Mouse (Mus musculus) liver, embryonic 13.5 days (tissue): Measurements from ENCODE around the gene Ywhah. TPM values are rescaled to one million over a fixed set of nuclear protein-coding genes. Genes with fewer than 3 reads are reported as not detected.

Source experiments
- ATAC-seq: fragments of 200-750 bp; cut with Nextera tagmentation; 2 replicates; pipeline ENCODE4 v1.8.0; 2017; ENCODE audit warnings: low read depth, mild to moderate bottlenecking, moderate number of reproducible peaks, moderate library complexity
- DNase-seq: peaks from one replicate; pipeline ENCODE4 v3.0.0; 2022
- H3K27ac ChIP-seq: fragments of 300-500 bp; sonication (generic); 2 replicates; pipeline ENCODE4 v1.5.1; 2015; ENCODE audit warnings: moderate library complexity, mild to moderate bottlenecking, inconsistent platforms
- H3K27me3 ChIP-seq: fragments of 300-500 bp; sonication (generic); 2 replicates; pipeline ENCODE4 v1.6.1; 2015; ENCODE audit warnings: mild to moderate bottlenecking, inconsistent platforms
- H3K36me3 ChIP-seq: fragments of 300-500 bp; sonication (generic); 2 replicates; pipeline ENCODE4 v1.6.1; 2015; ENCODE audit warnings: mild to moderate bottlenecking, inconsistent platforms
- H3K4me1 ChIP-seq: fragments of 300-500 bp; sonication (generic); replicated peaks from 2 replicates; pipeline ENCODE4 v1.6.1; 2015; ENCODE audit warnings: inconsistent platforms
- H3K4me2 ChIP-seq: fragments of 300-500 bp; sonication (generic); 2 replicates; pipeline ENCODE4 v1.6.1; 2015; ENCODE audit warnings: inconsistent platforms, mild to moderate bottlenecking, moderate library complexity
- H3K4me3 ChIP-seq: fragments of 300-500 bp; sonication (generic); replicated peaks from 2 replicates; pipeline ENCODE4 v1.5.1; 2015; ENCODE audit warnings: mild to moderate bottlenecking, inconsistent platforms
- H3K9ac ChIP-seq: fragments of 300-500 bp; sonication (generic); 2 replicates; pipeline ENCODE4 v1.6.1; 2015; ENCODE audit warnings: mild to moderate bottlenecking, inconsistent platforms
- H3K9me3 ChIP-seq: fragments of 300-500 bp; sonication (generic); replicated peaks from 2 replicates; pipeline ENCODE4 v1.6.1; 2016; ENCODE audit warnings: inconsistent platforms
- whole genome bisulfite sequencing: fragments of 180-500 bp; shearing (Covaris S2); methylation state at CpG from one replicate; pipeline ENCODE4 v1.1.7; 2015; ENCODE audit not compliant: insufficient replicate concordance; 5-methylcytosine and 5-hydroxymethylcytosine counted together
- polyA plus RNA-seq: library from polyadenylated mRNA; unstranded; fragments of >200 nt; fragmentation: Nextera tagmentation; extraction: Ambion mirVana; gene quantifications from 2 replicates; pipeline ENCODE4 v1.2.1, GENCODE M21; 2015

The Ywhah gene
- polyA plus RNA-seq, 1 experiment from 2014 or later = 248 TPM

GRCm38 (mm10) chr5:33011132-33012106 is 7.2 kb upstream of the Ywhah start:
- Histone ChIP-seq H3K9me3 (no peaks in the 10 kb centered on the region), H3K4me1 (peaks cover 19% of the 10 kb centered on the region), H3K4me3 (no peak overlapping the region), H3K27ac (no peak overlapping the region), H3K9ac (no peak overlapping the region), H3K27me3 (peaks cover 17% of the 10 kb centered on the region; the same call in 1 of the 2 replicates), H3K36me3 (no peaks in the 10 kb centered on the region), H3K4me2 (no peak overlapping the region)
- ATAC-seq (no peak; the same call in 1 of the 2 replicates), DNase-seq (no peak)
- WGBS = 63% methylated on average over 15 of the region's 15 CpGs

GRCm38 (mm10) chr5:33014096-33014495 is 4.5 kb upstream of the Ywhah start:
- Histone ChIP-seq H3K4me2 (no peak overlapping the region), H3K4me1 (peaks cover 30% of the 10 kb centered on the region), H3K4me3 (no peak overlapping the region), H3K9me3 (no peaks in the 10 kb centered on the region), H3K27me3 (peaks cover 17% of the 10 kb centered on the region; the same call in 1 of the 2 replicates), H3K27ac (no peak overlapping the region), H3K36me3 (no peaks in the 10 kb centered on the region), H3K9ac (no peak overlapping the region)
- ATAC-seq = no peak
- DNase-seq = no peak
- 68% methylated on average over 1 of the region's 1 CpGs for WGBS

- DNase-seq (no peak), ATAC-seq (no peak)
- Histone ChIP-seq H3K36me3 (no peaks in the 10 kb centered on the region), H3K4me3 (no peak overlapping the region), H3K9me3 (no peaks in the 10 kb centered on the region), H3K27ac (no peak overlapping the region; the same call in 1 of the 2 replicates), H3K4me2 (no peak overlapping the region), H3K4me1 (peaks cover 35% of the 10 kb centered on the region), H3K9ac (no peak overlapping the region), H3K27me3 (peaks cover 12% of the 10 kb centered on the region; the same call in 1 of the 2 replicates)
- WGBS = 27% methylated on average over 5 of the region's 5 CpGs
Observed at GRCm38 (mm10) chr5:33015579-33015978, 3.0 kb upstream of the Ywhah start.

GRCm38 (mm10) chr5:33018189-33018560 is 441 bp upstream of the Ywhah start:
- no peaks in the 10 kb centered on the region for H3K9me3 ChIP-seq
- H3K4me2 ChIP-seq = peak overlapping the region; percentile 94
- H3K4me3 ChIP-seq = peak overlapping the region; percentile 96
- peak overlapping the region; percentile 100 for H3K27ac ChIP-seq
- H3K9ac ChIP-seq = peak overlapping the region; percentile 97
- no peaks in the 10 kb centered on the region for H3K27me3 ChIP-seq
- peaks cover 21% of the 10 kb centered on the region for H3K36me3 ChIP-seq
- no peak for ATAC-seq
- 4% methylated on average over 15 of the region's 15 CpGs for WGBS
- DNase-seq = no peak
- peaks cover 54% of the 10 kb centered on the region for H3K4me1 ChIP-seq

GRCm38 (mm10) chr5:33019426-33019821 is 808 bp downstream of the Ywhah start:
- H3K4me1 ChIP-seq = peaks cover 67% of the 10 kb centered on the region
- H3K4me2 ChIP-seq = peak overlapping the region; percentile 94
- H3K36me3 ChIP-seq = peaks cover 34% of the 10 kb centered on the region
- H3K9me3 ChIP-seq = no peaks in the 10 kb centered on the region
- no peaks in the 10 kb centered on the region for H3K27me3 ChIP-seq
- H3K9ac ChIP-seq = peak overlapping the region; percentile 97
- no peak for ATAC-seq
- H3K4me3 ChIP-seq = peak overlapping the region; percentile 96
- H3K27ac ChIP-seq = peak overlapping the region; percentile 100
- under 1% methylated on average over 12 of the region's 12 CpGs for WGBS
- peak; percentile 9 for DNase-seq

GRCm38 (mm10) chr5:33021622-33022021 is 3.0 kb downstream of the Ywhah start:
- DNase-seq (no peak), ATAC-seq (no peak)
- H3K4me3 ChIP-seq = peak overlapping the region; percentile 27
- peak overlapping the region; percentile 35 for H3K27ac ChIP-seq
- peak overlapping the region; percentile 41 for H3K4me2 ChIP-seq
- 84% methylated on average over 2 of the region's 2 CpGs for WGBS
- peak overlapping the region; percentile 37 for H3K9ac ChIP-seq
- H3K4me1 ChIP-seq = peaks cover 65% of the 10 kb centered on the region
- H3K9me3 ChIP-seq = no peaks in the 10 kb centered on the region
- no peaks in the 10 kb centered on the region for H3K27me3 ChIP-seq
- H3K36me3 ChIP-seq = peaks cover 56% of the 10 kb centered on the region

GRCm38 (mm10) chr5:33023337-33023736 is 4.7 kb downstream of the Ywhah start:
- WGBS = 80% methylated on average over 4 of the region's 4 CpGs
- Histone ChIP-seq H3K9ac (no peak overlapping the region), H3K4me1 (peaks cover 55% of the 10 kb centered on the region), H3K9me3 (no peaks in the 10 kb centered on the region), H3K4me2 (no peak overlapping the region), H3K36me3 (peaks cover 65% of the 10 kb centered on the region), H3K27me3 (no peaks in the 10 kb centered on the region), H3K4me3 (no peak overlapping the region), H3K27ac (no peak overlapping the region)
- DNase-seq (no peak), ATAC-seq (no peak)

- Histone ChIP-seq H3K36me3 (peaks cover 75% of the 10 kb centered on the region), H3K9me3 (no peaks in the 10 kb centered on the region), H3K4me2 (no peak overlapping the region), H3K27me3 (no peaks in the 10 kb centered on the region), H3K9ac (no peak overlapping the region), H3K4me3 (no peak overlapping the region), H3K4me1 (peaks cover 55% of the 10 kb centered on the region), H3K27ac (0 out of 2 replicates have a peak overlapping the region, but pooled peaks have one; percentile 27)
- no peak for ATAC-seq
- no peak for DNase-seq
- WGBS = 44% methylated on average over 5 of the region's 5 CpGs
Observed at GRCm38 (mm10) chr5:33024474-33024873, 5.9 kb downstream of the Ywhah start.

- Histone ChIP-seq H3K4me2 (no peak overlapping the region), H3K27ac (no peak overlapping the region), H3K4me1 (peaks cover 46% of the 10 kb centered on the region), H3K4me3 (no peak overlapping the region), H3K9ac (no peak overlapping the region), H3K36me3 (peaks cover 49% of the 10 kb centered on the region), H3K9me3 (no peaks in the 10 kb centered on the region), H3K27me3 (no peaks in the 10 kb centered on the region)
- WGBS = 69% methylated on average over 2 of the region's 2 CpGs
- no peak for DNase-seq
- no peak for ATAC-seq
Observed at GRCm38 (mm10) chr5:33028656-33029055, 10.0 kb downstream of the Ywhah start.

GRCm38 (mm10) chr5:33030425-33031175 is 12.0 kb downstream of the Ywhah start:
- no peaks in the 10 kb centered on the region for H3K27me3 ChIP-seq
- peaks cover 29% of the 10 kb centered on the region for H3K36me3 ChIP-seq
- peaks cover 41% of the 10 kb centered on the region for H3K4me1 ChIP-seq
- H3K27ac ChIP-seq = no peak overlapping the region
- WGBS = 60% methylated on average over 4 of the region's 4 CpGs
- H3K9me3 ChIP-seq = no peaks in the 10 kb centered on the region
- ATAC-seq (no peak), DNase-seq (no peak)
- H3K9ac ChIP-seq = no peak overlapping the region
- no peak overlapping the region for H3K4me2 ChIP-seq
- no peak overlapping the region for H3K4me3 ChIP-seq
